ENCODE assay signal across 14 mouse cellular contexts in genomic region chr5:120969703-120970102, GRCm38 (mm10). TPM values are rescaled to one million over a fixed set of nuclear protein-coding genes. Genes with fewer than 3 reads are reported as not detected.
A peak's percentile ranks its signal among the peaks of the same experiment; 100 is the strongest.
DNase-seq lines count a peak whose midpoint lies in the region; ATAC-seq lines count a peak whose summit lies in the region.
"Had no signal": no experiment of that assay in that cellular context is flagged by ENCODE, and none has a peak within 500 bp of the region (broad histone marks: within the 10 kb centered on the region; RNA-seq: fewer than 3 reads in every experiment).

No protein-coding gene starts in this region.

- DNase-seq in kidney, postnatal 14 days: peak; percentile 20
- no peak for DNase-seq in kidney, adult 18-20 months
- DNase-seq in adrenal gland, adult 8-10 months: peak; percentile 44
- DNase-seq in adrenal gland, postnatal 10 days: peak; percentile 53
- DNase-seq in cerebellum, postnatal 10 days: peak; percentile 91 to 92
- DNase-seq in gastrocnemius, adult 18-20 months (ENCODE audit: low spot score): no peak
- DNase-seq: thymus, postnatal 14 days had no signal

- no peak overlapping the region for H3K4me2 ChIP-seq in neural tube, embryonic 15.5 days
- H3K4me2 ChIP-seq: liver, embryonic 15.5 days; midbrain, embryonic 11.5 days; neural tube, embryonic 13.5 days had no signal

- H3K9ac ChIP-seq in neural tube, embryonic 15.5 days (replicated peaks): no peak overlapping the region
- H3K9ac ChIP-seq: liver, embryonic 15.5 days; neural tube, embryonic 13.5 days had no signal

- H3K27ac ChIP-seq in neural tube, embryonic 15.5 days (replicated peaks): no peak overlapping the region
- H3K27ac ChIP-seq: liver, embryonic 15.5 days; neural tube, embryonic 13.5 days had no signal

- H3K9me3 ChIP-seq in neural tube, embryonic 15.5 days (replicated peaks): no peaks in the 10 kb centered on the region
- H3K9me3 ChIP-seq: liver, embryonic 15.5 days; neural tube, embryonic 13.5 days had no signal

- peaks cover 6% of the 10 kb centered on the region for H3K27me3 ChIP-seq in neural tube, embryonic 15.5 days (replicated peaks)
- H3K27me3 ChIP-seq: liver, embryonic 15.5 days had no signal

- ATAC-seq in neural tube, embryonic 15.5 days (ENCODE audit: low FRiP score): no peak

- 0 out of 2 replicates have a peak, but pooled peaks cover 4% of the 10 kb centered on the region for H3K4me1 ChIP-seq in neural tube, embryonic 15.5 days
- H3K4me1 ChIP-seq: liver, embryonic 15.5 days had no signal

- H3K4me3 ChIP-seq in neural tube, embryonic 15.5 days (replicated peaks): no peak overlapping the region
- H3K4me3 ChIP-seq: liver, embryonic 15.5 days; neural tube, embryonic 13.5 days had no signal

- 16% methylated on average over 4 of the region's 4 CpGs for WGBS in neural tube, embryonic 15.5 days

- no peaks in the 10 kb centered on the region for H3K36me3 ChIP-seq in neural tube, embryonic 15.5 days
- H3K36me3 ChIP-seq: liver, embryonic 15.5 days; neural tube, embryonic 13.5 days had no signal

RNA-seq across cellular contexts. Expression of gene Rph3a, which starts 40.2 kb away (rescaled TPM):
- total RNA-seq in adrenal gland, adult 8-10 months (2022): 1 to 10 TPM; 3.5 to 9.1 (median 6.0) TPM
- 1 to 10 TPM; 1.7 to 3.4 TPM for total RNA-seq in adrenal gland, postnatal 10 days (2021)
- polyA plus RNA-seq in neural tube, embryonic 15.5 days (2015; fragmentation: Nextera tagmentation; extraction: Ambion mirVana): 22.1 and 25.6 TPM in 2 replicates
- total RNA-seq in gastrocnemius, adult 18-20 months (2021): not detected

RNA-seq across cellular contexts. Expression of gene Oas1d, which starts 55.4 kb away (rescaled TPM):
- not detected for total RNA-seq in adrenal gland, adult 8-10 months (2022)
- total RNA-seq in adrenal gland, postnatal 10 days (2021): under 1 TPM in 1 of 2 experiments, not detected in 1; 0.18 TPM
- 0.09 TPM in 1 of 2 replicates, not detected in the other for polyA plus RNA-seq in neural tube, embryonic 15.5 days (2015; fragmentation: Nextera tagmentation; extraction: Ambion mirVana)
- not detected for total RNA-seq in gastrocnemius, adult 18-20 months (2021)
- total RNA-seq: gastrocnemius, postnatal 4 days; layer of hippocampus, postnatal 25 days had no signal
- polyA plus RNA-seq: liver, embryonic 15.5 days; midbrain, embryonic 11.5 days; neural tube, embryonic 13.5 days; spleen, adult 2 months had no signal

Comparison
In these comparisons a context has a peak if more than half of its experiments do, and no peak if none do; other contexts are left out.
1. DNase-seq: peak in kidney, postnatal 14 days (single experiment), adrenal gland, adult 8-10 months (single experiment), adrenal gland, postnatal 10 days (single experiment) and cerebellum, postnatal 10 days (2 of 2); none in kidney, adult 18-20 months (single experiment) and gastrocnemius, adult 18-20 months (single experiment).